Mouse (Mus musculus) heart, embryonic 14.5 days (tissue): Measurements from ENCODE around the gene Serpinb9b. TPM values are rescaled to one million over a fixed set of nuclear protein-coding genes. Genes with fewer than 3 reads are reported as not detected.

Experiments
- ATAC-seq: fragments of 200-750 bp; cut with Nextera tagmentation; 2 replicates; pipeline ENCODE4 v1.8.0; 2017; ENCODE audit warnings: low read depth, moderate TSS enrichment; ENCODE audit not compliant: insufficient number of reproducible peaks, insufficient read depth, low FRiP score
- H3K27ac ChIP-seq, 2 experiments: fragments of 200-500 bp in 1 of 2; fragments of 300-500 bp in 1 of 2; sonication (generic) in 1 of 2; replicated peaks in 1 of 2; 2 replicates each; pipeline ENCODE4 v1.5.1; 2012 to 2014; ENCODE audit warnings: low read depth in 2 of 2, low read length in 2 of 2, control low read depth in 1 of 2, mild to moderate bottlenecking in 1 of 2, mixed read lengths in 1 of 2; ENCODE audit not compliant: control insufficient read depth in 1 of 2, insufficient read depth in 1 of 2
- H3K27me3 ChIP-seq: fragments of 300-500 bp; sonication (generic); 2 replicates; pipeline ENCODE4 v1.6.1; 2014; ENCODE audit warnings: mild to moderate bottlenecking, low read length, control low read depth; ENCODE audit not compliant: control insufficient read depth, insufficient read depth
- H3K36me3 ChIP-seq: fragments of 300-500 bp; sonication (generic); 2 replicates; pipeline ENCODE4 v1.6.1; 2014; ENCODE audit warnings: mild to moderate bottlenecking, control low read depth, low read length, mixed read lengths; ENCODE audit not compliant: control insufficient read depth, insufficient read depth
- H3K4me1 ChIP-seq, 2 experiments: fragments of 200-500 bp in 1 of 2; fragments of 300-500 bp in 1 of 2; sonication (generic) in 1 of 2; 2 replicates each; pipeline ENCODE4 v1.6.1; 2012 to 2014; ENCODE audit warnings: low read length in 2 of 2, control low read depth in 1 of 2, mixed read lengths in 1 of 2; ENCODE audit not compliant: control insufficient read depth in 2 of 2, insufficient read depth in 2 of 2
- H3K4me2 ChIP-seq: fragments of 300-500 bp; sonication (generic); 2 replicates; pipeline ENCODE4 v1.6.1; 2014; ENCODE audit warnings: mild to moderate bottlenecking, low read length
- H3K4me3 ChIP-seq, 2 experiments: fragments of 200-500 bp in 1 of 2; fragments of 300-500 bp in 1 of 2; sonication (generic) in 1 of 2; 2 replicates each; pipeline ENCODE4 v1.5.1; 2012 to 2014; ENCODE audit warnings: low read length in 2 of 2, mild to moderate bottlenecking in 2 of 2, control low read depth in 1 of 2, low read depth in 1 of 2, moderate library complexity in 1 of 2; ENCODE audit not compliant: control insufficient read depth in 1 of 2, insufficient read depth in 1 of 2
- H3K9ac ChIP-seq: fragments of 300-500 bp; sonication (generic); 2 replicates; pipeline ENCODE4 v1.6.1; 2014; ENCODE audit warnings: mild to moderate bottlenecking, low read length
- H3K9me3 ChIP-seq: fragments of 300-500 bp; sonication (generic); 2 replicates; pipeline ENCODE4 v1.6.1; 2016; ENCODE audit warnings: low read length, control low read depth; ENCODE audit not compliant: control insufficient read depth
- WGBS: fragments of 180-500 bp; shearing (Covaris S2); extraction: QIAGEN DNeasy Blood & Tissue Kit; methylation state at CpG from one replicate; pipeline ENCODE4 v1.1.7; 2014; 5-methylcytosine and 5-hydroxymethylcytosine counted together
- polyA plus RNA-seq: library from polyadenylated mRNA; unstranded; fragments of >200 nt; fragmentation: Nextera tagmentation; extraction: Ambion mirVana; gene quantifications from 2 replicates; pipeline ENCODE4 v1.2.1, GENCODE M21; 2014

Gene Serpinb9b
- 0.39 TPM in 2 replicates for polyA plus RNA-seq

- H3K4me1 ChIP-seq: peaks cover 0 to 7% of the 10 kb centered on the region in 2 experiments; a peak in 2 of 4 replicates
- no peaks in the 10 kb centered on the region for H3K36me3 ChIP-seq
- WGBS: 66% methylated on average over 2 of the region's 2 CpGs
- no peak within 1 kb of the TSS for H3K4me3 ChIP-seq
- no peak within 1 kb of the TSS for H3K9ac ChIP-seq
- H3K9me3 ChIP-seq: no peaks in the 10 kb centered on the region
- H3K4me2 ChIP-seq: no peak within 1 kb of the TSS
- no peak for ATAC-seq
- no peaks in the 10 kb centered on the region for H3K27me3 ChIP-seq
- H3K27ac ChIP-seq: no peak within 1 kb of the TSS
Observed at GRCm38 (mm10) chr13:33027244-33027643, at the start of gene Serpinb9b. Serpinb9b (plus strand) TSS chr13:33027416.

DNA sequence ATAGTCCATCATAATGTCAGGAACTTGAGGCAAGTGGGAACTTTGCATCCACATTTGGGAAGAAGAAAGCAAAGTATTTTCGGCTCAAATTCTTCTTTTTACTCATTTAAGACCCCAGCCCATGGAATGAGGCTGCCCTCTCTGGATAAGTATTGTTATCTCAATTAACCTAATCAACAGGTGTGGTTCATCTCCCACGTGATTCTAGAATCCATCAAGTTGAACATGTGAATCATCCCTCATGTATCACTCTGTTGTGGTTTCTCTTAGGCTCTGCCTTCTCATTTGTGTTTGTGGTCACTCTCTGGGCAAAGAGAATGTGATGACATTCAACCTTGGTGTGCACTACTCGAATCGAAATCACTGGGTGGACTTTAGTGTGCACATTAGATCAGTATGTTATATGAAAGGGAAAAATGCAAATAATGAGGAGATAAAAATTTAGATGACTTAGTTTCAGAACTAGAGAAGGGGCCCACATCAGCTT is 44.6 kb upstream of the Serpinb9b start:
- Histone ChIP-seq H3K4me2 (no peak overlapping the region), H3K4me3 (no peak overlapping the region), H3K9ac (no peak overlapping the region), H3K27ac (no peak overlapping the region), H3K27me3 (no peaks in the 10 kb centered on the region), H3K36me3 (no peaks in the 10 kb centered on the region), H3K4me1 (no peaks in the 10 kb centered on the region), H3K9me3 (no peaks in the 10 kb centered on the region)
- 79% methylated on average over 4 of the region's 4 CpGs for WGBS
- no peak for ATAC-seq

DNA sequence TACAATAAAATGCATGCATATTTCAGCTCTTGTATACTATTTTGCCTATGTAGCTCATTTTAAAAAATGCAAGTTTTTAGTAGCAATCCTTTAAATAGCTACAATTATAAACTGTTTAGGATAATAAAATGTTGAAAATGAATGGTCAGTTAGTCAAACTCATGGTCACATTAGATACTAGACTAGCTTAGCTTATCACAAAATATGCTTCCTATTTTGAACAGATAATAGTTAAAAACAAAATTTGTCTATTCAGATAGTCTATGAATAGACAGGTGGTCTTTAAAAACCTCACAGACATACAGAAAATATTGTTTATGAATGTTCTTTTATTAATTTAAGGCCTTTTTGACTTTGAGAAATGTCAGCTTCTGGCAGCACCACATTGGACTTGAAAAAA is 41.0 kb upstream of the Serpinb9b start:
- Histone ChIP-seq H3K36me3 (no peaks in the 10 kb centered on the region), H3K4me1 (no peaks in the 10 kb centered on the region), H3K27ac (no peak overlapping the region), H3K4me2 (no peak overlapping the region), H3K27me3 (no peaks in the 10 kb centered on the region), H3K9ac (no peak overlapping the region), H3K4me3 (no peak overlapping the region), H3K9me3 (no peaks in the 10 kb centered on the region)
- no peak for ATAC-seq

DNA sequence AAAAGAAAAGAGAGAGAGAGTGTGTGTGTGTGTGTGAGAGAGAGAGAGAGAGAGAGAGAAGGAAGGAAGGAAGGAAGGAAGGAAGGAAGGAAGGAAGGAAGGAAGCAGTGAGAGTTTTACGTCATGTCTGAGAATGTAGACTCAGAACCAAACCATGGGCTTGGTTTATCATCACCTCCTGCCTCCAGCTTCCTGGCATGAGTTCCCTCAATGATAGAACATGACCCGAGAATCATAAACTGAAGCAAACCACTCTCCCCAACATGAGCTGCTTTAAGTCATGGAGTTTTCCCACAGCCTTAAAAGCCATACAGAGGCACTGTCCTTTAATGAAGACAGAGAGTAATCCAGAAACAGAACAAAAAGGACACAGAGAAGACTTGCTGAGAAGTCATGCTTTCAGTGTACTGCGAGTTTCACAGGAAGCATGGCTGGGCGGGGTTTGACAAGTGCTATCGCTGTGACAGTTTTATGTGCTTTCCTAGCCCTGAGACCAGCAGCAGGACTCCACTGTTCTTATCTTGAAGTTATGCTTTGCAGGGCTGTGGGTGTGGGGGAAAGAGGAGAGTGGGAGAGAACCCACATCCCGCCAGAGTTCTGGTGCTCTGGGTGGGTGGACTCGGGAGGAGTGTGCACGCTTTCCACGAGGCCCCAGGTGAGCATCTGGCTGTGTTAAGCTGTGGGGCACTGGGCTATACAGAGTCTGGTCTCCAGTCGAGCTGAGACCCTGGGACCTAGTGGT is 33.9 kb upstream of the Serpinb9b start:
- Histone ChIP-seq H3K4me3 (no peak overlapping the region), H3K4me2 (0 out of 2 replicates have a peak overlapping the region, but pooled peaks have one; percentile 18), H3K27me3 (no peaks in the 10 kb centered on the region), H3K9me3 (no peaks in the 10 kb centered on the region), H3K27ac (peak overlapping the region; percentile 14 to 62; a peak in 1 of 4 replicates), H3K4me1 (peaks cover 5 to 8% of the 10 kb centered on the region in 2 experiments), H3K36me3 (no peaks in the 10 kb centered on the region), H3K9ac (no peak overlapping the region)
- 42% methylated on average over 10 of the region's 10 CpGs for WGBS
- ATAC-seq: no peak; the same call in 1 of the 2 replicates

DNA sequence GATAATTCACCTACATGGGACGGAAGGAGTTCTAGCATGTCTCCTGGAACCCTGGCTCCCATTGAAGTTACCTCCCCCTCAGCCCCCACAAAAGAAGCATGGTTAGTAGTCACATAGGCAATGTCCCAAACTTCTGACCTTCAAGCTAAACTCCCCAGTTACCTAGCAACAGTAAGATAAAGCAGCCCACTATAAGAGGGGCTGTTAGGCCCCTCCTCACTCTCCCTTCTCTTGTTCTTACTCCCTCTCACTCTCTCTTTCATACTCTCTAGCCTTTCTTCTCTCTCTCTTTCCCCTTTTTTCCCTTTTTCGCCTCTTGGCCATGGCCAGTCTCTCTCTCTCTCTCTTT is 33.3 kb upstream of the Serpinb9b start:
- Histone ChIP-seq H3K27me3 (no peaks in the 10 kb centered on the region), H3K4me2 (0 out of 2 replicates have a peak overlapping the region, but pooled peaks have one; percentile 18), H3K36me3 (no peaks in the 10 kb centered on the region), H3K27ac (peak overlapping the region in 1 of 2 experiments; percentile 62; a peak in 1 of 4 replicates), H3K9me3 (no peaks in the 10 kb centered on the region), H3K4me1 (peaks cover 5 to 8% of the 10 kb centered on the region in 2 experiments), H3K9ac (no peak overlapping the region), H3K4me3 (no peak overlapping the region)
- no peak for ATAC-seq
- WGBS: 75% methylated on average over 2 of the region's 2 CpGs

DNA sequence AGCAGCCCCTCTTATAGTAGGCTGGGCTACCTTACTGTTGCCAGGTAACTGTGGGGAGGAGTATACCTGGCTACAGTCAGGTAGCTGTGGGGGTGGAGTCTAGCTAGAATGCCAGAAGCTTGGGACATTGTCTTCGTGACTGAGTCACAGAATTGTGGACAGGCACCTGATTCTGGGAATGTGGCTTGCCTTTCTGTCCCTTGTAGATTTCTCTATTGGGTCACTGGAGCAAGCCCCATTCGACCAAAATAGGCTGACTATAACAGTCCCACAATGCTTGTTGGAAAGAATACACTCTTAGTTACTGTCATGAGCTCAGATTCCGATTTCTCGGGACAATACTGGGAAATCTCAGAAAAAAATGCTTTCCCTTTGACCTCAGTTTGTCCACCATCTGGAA is 32.2 kb upstream of the Serpinb9b start:
- Histone ChIP-seq H3K4me2 (no peak overlapping the region), H3K4me3 (no peak overlapping the region), H3K36me3 (no peaks in the 10 kb centered on the region), H3K4me1 (peaks cover 5 to 8% of the 10 kb centered on the region in 2 experiments), H3K27me3 (no peaks in the 10 kb centered on the region), H3K27ac (no peak overlapping the region), H3K9me3 (no peaks in the 10 kb centered on the region), H3K9ac (no peak overlapping the region)
- WGBS: 72% methylated on average over 4 of the region's 4 CpGs
- ATAC-seq: no peak

GRCm38 (mm10) chr13:33001341-33001740 is 25.9 kb upstream of the Serpinb9b start:
- H3K9me3 ChIP-seq: no peaks in the 10 kb centered on the region
- H3K27me3 ChIP-seq: no peaks in the 10 kb centered on the region
- no peak for ATAC-seq
- H3K36me3 ChIP-seq: no peaks in the 10 kb centered on the region
- 93% methylated on average over 5 of the region's 5 CpGs for WGBS
- H3K9ac ChIP-seq: no peak overlapping the region
- H3K4me3 ChIP-seq: no peak overlapping the region
- H3K27ac ChIP-seq: no peak overlapping the region
- no peak overlapping the region for H3K4me2 ChIP-seq
- H3K4me1 ChIP-seq: peaks cover 2 to 7% of the 10 kb centered on the region in 2 experiments
